Mouse (Mus musculus): ENCODE results near the gene Aldh16a1. TPM values are rescaled to one million over a fixed set of nuclear protein-coding genes. Genes with fewer than 3 reads are reported as not detected.
"Not testable (repeated sequence)": the region's sequence is repeated elsewhere in the genome, so short reads cannot be mapped to it uniquely, and the experiment has no call there.

Gene Aldh16a1
- total RNA-seq, 1 experiment from 2014 or later = 39.7 TPM

- no peak for ATAC-seq (ENCODE audit: extremely low read depth, insufficient number of reproducible peaks, low FRiP score, poor library complexity, severe bottlenecking)
Observed at GRCm38 (mm10) chr7:45125144-45125600, 29.2 kb downstream of the Aldh16a1 start.

- ATAC-seq (ENCODE audit: extremely low read depth, insufficient number of reproducible peaks, low FRiP score, poor library complexity, severe bottlenecking) = peak; percentile 65
Observed at GRCm38 (mm10) chr7:45124224-45125143, 29.9 kb downstream of the Aldh16a1 start, which contains the start of gene Rps11. TSS of gene Rps11 (minus strand) at chr7:45124439.

GRCm38 (mm10) chr7:45123186-45123570 is 31.2 kb downstream of the Aldh16a1 start:
- no peak for ATAC-seq (ENCODE audit: extremely low read depth, insufficient number of reproducible peaks, low FRiP score, poor library complexity, severe bottlenecking)

GRCm38 (mm10) chr7:45122561-45123185 is 31.7 kb downstream of the Aldh16a1 start:
- ATAC-seq (ENCODE audit: extremely low read depth, insufficient number of reproducible peaks, low FRiP score, poor library complexity, severe bottlenecking) = no peak

- no peak for ATAC-seq (ENCODE audit: extremely low read depth, insufficient number of reproducible peaks, low FRiP score, poor library complexity, severe bottlenecking)
Observed at GRCm38 (mm10) chr7:45121966-45122365, 32.4 kb downstream of the Aldh16a1 start.

- peak; percentile 54 for ATAC-seq (ENCODE audit: extremely low read depth, insufficient number of reproducible peaks, low FRiP score, poor library complexity, severe bottlenecking)
Observed at GRCm38 (mm10) chr7:45121404-45121803, 33.0 kb downstream of the Aldh16a1 start.

- no peak for ATAC-seq (ENCODE audit: extremely low read depth, insufficient number of reproducible peaks, low FRiP score, poor library complexity, severe bottlenecking)
Observed at GRCm38 (mm10) chr7:45119780-45120709, 34.3 kb downstream of the Aldh16a1 start.

- ATAC-seq (ENCODE audit: extremely low read depth, insufficient number of reproducible peaks, low FRiP score, poor library complexity, severe bottlenecking) = no peak
Observed at GRCm38 (mm10) chr7:45118336-45118735, 36.0 kb downstream of the Aldh16a1 start.

- ATAC-seq (ENCODE audit: extremely low read depth, insufficient number of reproducible peaks, low FRiP score, poor library complexity, severe bottlenecking) = no peak
Observed at GRCm38 (mm10) chr7:45117566-45117965, 36.8 kb downstream of the Aldh16a1 start.

- ATAC-seq (ENCODE audit: extremely low read depth, insufficient number of reproducible peaks, low FRiP score, poor library complexity, severe bottlenecking) = no peak
Observed at GRCm38 (mm10) chr7:45113476-45113875, 40.9 kb downstream of the Aldh16a1 start.

GRCm38 (mm10) chr7:45112529-45112928 is 41.9 kb downstream of the Aldh16a1 start:
- no peak for ATAC-seq (ENCODE audit: extremely low read depth, insufficient number of reproducible peaks, low FRiP score, poor library complexity, severe bottlenecking)

- no peak for ATAC-seq (ENCODE audit: extremely low read depth, insufficient number of reproducible peaks, low FRiP score, poor library complexity, severe bottlenecking)
Observed at GRCm38 (mm10) chr7:45111940-45112339, 42.4 kb downstream of the Aldh16a1 start.

GRCm38 (mm10) chr7:45110089-45110488 is 44.3 kb downstream of the Aldh16a1 start:
- not testable (repeated sequence) for ATAC-seq (ENCODE audit: extremely low read depth, insufficient number of reproducible peaks, low FRiP score, poor library complexity, severe bottlenecking)

- no peak for ATAC-seq (ENCODE audit: extremely low read depth, insufficient number of reproducible peaks, low FRiP score, poor library complexity, severe bottlenecking)
Observed at GRCm38 (mm10) chr7:45107052-45107645, 47.2 kb downstream of the Aldh16a1 start.

GRCm38 (mm10) chr7:45106441-45106840 is 47.9 kb downstream of the Aldh16a1 start:
- ATAC-seq (ENCODE audit: extremely low read depth, insufficient number of reproducible peaks, low FRiP score, poor library complexity, severe bottlenecking) = no peak

- no peak for ATAC-seq (ENCODE audit: extremely low read depth, insufficient number of reproducible peaks, low FRiP score, poor library complexity, severe bottlenecking)
Observed at GRCm38 (mm10) chr7:45105491-45105890, 48.9 kb downstream of the Aldh16a1 start.

- ATAC-seq (ENCODE audit: extremely low read depth, insufficient number of reproducible peaks, low FRiP score, poor library complexity, severe bottlenecking) = no peak
Observed at GRCm38 (mm10) chr7:45104941-45105340, 49.4 kb downstream of the Aldh16a1 start.

- ATAC-seq (ENCODE audit: extremely low read depth, insufficient number of reproducible peaks, low FRiP score, poor library complexity, severe bottlenecking) = no peak
Observed at GRCm38 (mm10) chr7:45103652-45104180, 50.7 kb downstream of the Aldh16a1 start, which contains the start of gene Fcgrt. TSS of gene Fcgrt (minus strand) at chr7:45103851.
